Comparison of ENCODE assay signal across 19 mouse cellular contexts in genomic region chr7:75620976-75621375, GRCm38 (mm10).
"Had no signal": no experiment of that assay in that cellular context is flagged by ENCODE, and none has a peak within 500 bp of the region (broad histone marks: within the 10 kb centered on the region; RNA-seq: fewer than 3 reads in every experiment).

No protein-coding gene starts in this region.

- H3K4me3 ChIP-seq: intestine, embryonic 15.5 days; kidney, embryonic 15.5 days; limb, embryonic 12.5 days; limb, embryonic 15.5 days; liver, embryonic 12.5 days; liver, embryonic 15.5 days had no signal

- H3K9me3 ChIP-seq: intestine, embryonic 15.5 days; kidney, embryonic 15.5 days; limb, embryonic 12.5 days; limb, embryonic 15.5 days; liver, embryonic 12.5 days; liver, embryonic 15.5 days had no signal

- DNase-seq: kidney, postnatal 10 days; left cerebral cortex, postnatal 4 days; lung, adult 2 months; lung, postnatal 14 days; lung, postnatal 4 days; midbrain, embryonic 14.5 days; right cerebral cortex, adult 18-20 months; right cerebral cortex, postnatal 14 days; right cerebral cortex, postnatal 4 days; thymus, adult 18-20 months; thymus, postnatal 36 days had no signal

- ATAC-seq: intestine, embryonic 15.5 days; liver, embryonic 12.5 days had no signal

- H3K27ac ChIP-seq: intestine, embryonic 15.5 days; kidney, embryonic 15.5 days; limb, embryonic 12.5 days; liver, embryonic 12.5 days; liver, embryonic 15.5 days; stomach, postnatal 0 days had no signal

- H3K9ac ChIP-seq: intestine, embryonic 15.5 days; kidney, embryonic 15.5 days; limb, embryonic 12.5 days; limb, embryonic 15.5 days; liver, embryonic 12.5 days; liver, embryonic 15.5 days had no signal

- H3K27me3 ChIP-seq: intestine, embryonic 15.5 days; kidney, embryonic 15.5 days; limb, embryonic 12.5 days; limb, embryonic 15.5 days; liver, embryonic 12.5 days; liver, embryonic 15.5 days had no signal

- H3K4me2 ChIP-seq: intestine, embryonic 15.5 days; kidney, embryonic 15.5 days; limb, embryonic 12.5 days; limb, embryonic 15.5 days; liver, embryonic 12.5 days; liver, embryonic 15.5 days; midbrain, embryonic 11.5 days had no signal

- H3K4me1 ChIP-seq: intestine, embryonic 15.5 days; kidney, embryonic 15.5 days; limb, embryonic 12.5 days had no signal
